Mouse (Mus musculus): ENCODE measurements at regions not wholly inside any gene's neighbourhood (a gene's known extent, or its start where the extent isn't known, plus 50 kb on each side); places are given as distances from the start of the nearest gene placed in this dataset.

DNA sequence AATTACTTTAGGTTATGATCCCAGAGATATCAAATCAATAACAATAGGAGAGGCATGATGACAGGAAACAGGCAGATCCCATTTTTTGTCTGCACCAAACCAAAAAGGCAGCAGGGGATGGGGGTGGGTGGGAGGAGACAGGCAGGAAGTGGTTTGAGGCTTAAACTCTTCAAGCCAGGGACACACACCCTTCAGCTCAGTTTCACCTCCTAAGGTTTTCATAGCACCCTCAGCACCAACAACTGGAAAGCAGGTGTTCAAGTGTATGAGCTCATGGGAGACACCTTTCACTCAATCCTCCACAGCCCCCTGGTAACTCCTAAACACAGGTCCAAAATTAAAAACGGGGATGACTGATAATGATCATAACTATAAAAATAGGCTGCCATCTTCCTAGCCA lies 155.5 kb upstream of the Prkcq start:
- in situ Hi-C loops (cut with MboI; ENCODE audit: low sequenced_read_pairs in 2 of 2, unreplicated experiment in 2 of 2): no loop called here
- Histone ChIP-seq H3K36me3 (ENCODE audit: control insufficient read depth, insufficient read depth, low read length, poor library complexity, severe bottlenecking) (no peaks in the 10 kb centered on the region), H3K4me3 (ENCODE audit: insufficient read depth in 1 of 2, low read depth in 1 of 2, low read length in 2 of 2, poor library complexity in 1 of 2, severe bottlenecking in 1 of 2) (no peak overlapping the region), H3K9me3 (ENCODE audit: control insufficient read depth, insufficient read depth, low read depth, low read length) (no peaks in the 10 kb centered on the region), H3K4me1 (ENCODE audit: control insufficient read depth in 2 of 2, insufficient read depth in 2 of 2, low read length in 2 of 2, poor library complexity in 1 of 2) (no peaks in the 10 kb centered on the region), H3K9ac (ENCODE audit: insufficient read depth, low read depth, low read length, poor library complexity, severe bottlenecking) (no peak overlapping the region), H3K27ac (ENCODE audit: insufficient read depth, low read depth, low read length, poor library complexity, severe bottlenecking) (no peak overlapping the region)
- TF ChIP-seq ZC3H11A (IDR thresholded peaks at IDR 0.05; ENCODE audit: borderline replicate concordance, low read depth, low read length) (no peak), MAFK (IDR thresholded peaks at IDR 0.05; ENCODE audit: insufficient read depth, low read depth, low read length) (no peak), CHD2 (IDR thresholded peaks at IDR 0.05; ENCODE audit: low read depth, low read length) (no peak), ZNF384 (IDR thresholded peaks at IDR 0.05; ENCODE audit: low read depth, low read length) (no peak), HCFC1 (IDR thresholded peaks at IDR 0.05; ENCODE audit: borderline replicate concordance, insufficient read depth, low read length) (no peak)
- DNase-seq (ENCODE audit: low read depth, low spot score): no peak

DNA sequence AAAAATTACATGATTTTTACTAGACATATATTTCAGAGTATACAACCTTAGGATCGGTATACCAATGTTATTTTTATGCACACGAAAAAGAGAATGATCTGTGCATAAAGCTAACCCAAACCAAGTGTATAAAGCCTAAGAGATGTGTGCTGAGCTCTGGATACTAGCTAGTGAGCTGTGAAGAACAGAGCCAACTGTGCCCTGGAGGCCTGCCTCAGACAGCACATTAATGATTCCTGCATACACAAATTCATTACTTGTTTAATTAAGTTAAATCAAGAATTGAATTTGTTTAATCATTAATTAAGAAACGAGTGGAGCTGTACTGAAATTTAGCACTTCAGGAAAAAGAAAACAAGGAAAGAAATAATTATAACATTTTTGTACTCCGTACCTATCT lies 139.0 kb upstream of the Prkcq start:
- no peaks in the 10 kb centered on the region for H3K36me3 ChIP-seq (ENCODE audit: control insufficient read depth, insufficient read depth, low read length, poor library complexity, severe bottlenecking)
- in situ Hi-C loops (cut with MboI; ENCODE audit: low sequenced_read_pairs in 2 of 2, unreplicated experiment in 2 of 2): no loop called here
- no peak overlapping the region for H3K4me3 ChIP-seq (ENCODE audit: insufficient read depth in 1 of 2, low read depth in 1 of 2, low read length in 2 of 2, poor library complexity in 1 of 2, severe bottlenecking in 1 of 2)
- no peak overlapping the region for H3K9ac ChIP-seq (ENCODE audit: insufficient read depth, low read depth, low read length, poor library complexity, severe bottlenecking)
- H3K27ac ChIP-seq (ENCODE audit: insufficient read depth, low read depth, low read length, poor library complexity, severe bottlenecking): no peak overlapping the region
- no peak for DNase-seq (ENCODE audit: low read depth, low spot score)
- no peaks in the 10 kb centered on the region for H3K9me3 ChIP-seq (ENCODE audit: control insufficient read depth, insufficient read depth, low read depth, low read length)
- no peaks in the 10 kb centered on the region for H3K4me1 ChIP-seq (ENCODE audit: control insufficient read depth in 2 of 2, insufficient read depth in 2 of 2, low read length in 2 of 2, poor library complexity in 1 of 2)
- TF ChIP-seq HCFC1 (IDR thresholded peaks at IDR 0.05; ENCODE audit: borderline replicate concordance, insufficient read depth, low read length) (no peak), ZNF384 (IDR thresholded peaks at IDR 0.05; ENCODE audit: low read depth, low read length) (no peak)

DNA sequence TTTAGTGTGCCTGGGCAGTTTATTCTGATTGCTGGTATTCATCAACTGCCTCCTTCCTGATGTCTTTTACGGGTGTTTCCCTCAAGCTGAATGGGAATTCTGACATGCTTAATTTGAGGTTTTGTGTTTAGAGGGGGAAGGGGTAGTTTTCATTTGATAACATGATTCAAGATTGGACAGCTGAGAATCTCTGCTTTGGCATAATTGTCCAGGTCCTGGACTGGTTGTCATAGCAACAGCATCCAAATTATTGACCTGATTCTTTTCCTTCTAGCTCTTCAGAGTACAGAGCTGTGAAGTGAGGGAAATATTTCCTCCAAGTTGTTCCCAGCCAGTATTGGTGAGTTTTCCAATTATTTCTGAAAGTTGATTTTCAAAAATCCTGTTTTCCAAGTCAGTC lies 137.7 kb upstream of the Prkcq start:
- Histone ChIP-seq H3K9me3 (ENCODE audit: control insufficient read depth, insufficient read depth, low read depth, low read length) (no peaks in the 10 kb centered on the region), H3K9ac (ENCODE audit: insufficient read depth, low read depth, low read length, poor library complexity, severe bottlenecking) (no peak overlapping the region), H3K4me1 (ENCODE audit: control insufficient read depth in 2 of 2, insufficient read depth in 2 of 2, low read length in 2 of 2, poor library complexity in 1 of 2) (peaks cover 0 to 2% of the 10 kb centered on the region in 2 experiments; a peak in 1 of 4 replicates), H3K36me3 (ENCODE audit: control insufficient read depth, insufficient read depth, low read length, poor library complexity, severe bottlenecking) (no peaks in the 10 kb centered on the region), H3K27ac (ENCODE audit: insufficient read depth, low read depth, low read length, poor library complexity, severe bottlenecking) (no peak overlapping the region), H3K4me3 (ENCODE audit: insufficient read depth in 1 of 2, low read depth in 1 of 2, low read length in 2 of 2, poor library complexity in 1 of 2, severe bottlenecking in 1 of 2) (no peak overlapping the region)
- DNase-seq (ENCODE audit: low read depth, low spot score): no peak
- in situ Hi-C loops (cut with MboI; ENCODE audit: low sequenced_read_pairs in 2 of 2, unreplicated experiment in 2 of 2): no loop called here
- TF ChIP-seq MAFK (IDR thresholded peaks at IDR 0.05; ENCODE audit: insufficient read depth, low read depth, low read length) (no peak), HCFC1 (IDR thresholded peaks at IDR 0.05; ENCODE audit: borderline replicate concordance, insufficient read depth, low read length) (no peak), ZNF384 (IDR thresholded peaks at IDR 0.05; ENCODE audit: low read depth, low read length) (no peak), ZC3H11A (IDR thresholded peaks at IDR 0.05; ENCODE audit: borderline replicate concordance, low read depth, low read length) (no peak), CHD2 (IDR thresholded peaks at IDR 0.05; ENCODE audit: low read depth, low read length) (no peak)

DNA sequence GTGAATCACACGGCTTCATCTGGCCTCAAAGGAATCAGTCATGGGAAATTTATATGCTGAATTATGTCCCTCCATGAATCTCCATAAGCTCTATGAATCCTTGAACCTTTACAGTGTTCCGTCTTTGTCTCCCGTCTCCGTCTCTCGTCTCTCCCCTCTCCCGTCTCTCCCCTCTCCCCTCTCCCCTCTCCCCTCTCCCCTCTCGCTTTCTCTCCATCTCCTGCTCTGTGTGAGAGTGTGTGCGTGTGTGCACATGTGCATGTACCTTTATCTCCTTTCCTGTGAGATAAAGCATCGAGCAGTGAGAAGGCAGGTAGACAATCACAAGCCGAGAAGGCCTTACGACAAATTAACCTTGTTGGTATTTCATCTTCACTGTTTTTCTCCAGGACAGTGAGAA lies 134.6 kb upstream of the Prkcq start:
- no peak overlapping the region for H3K27ac ChIP-seq (ENCODE audit: insufficient read depth, low read depth, low read length, poor library complexity, severe bottlenecking)
- peaks cover 0 to 2% of the 10 kb centered on the region in 2 experiments; a peak in 1 of 4 replicates for H3K4me1 ChIP-seq (ENCODE audit: control insufficient read depth in 2 of 2, insufficient read depth in 2 of 2, low read length in 2 of 2, poor library complexity in 1 of 2)
- in situ Hi-C loops (cut with MboI; ENCODE audit: low sequenced_read_pairs in 2 of 2, unreplicated experiment in 2 of 2): no loop called here
- no peak for TF ChIP-seq ZNF384 (IDR thresholded peaks at IDR 0.05; ENCODE audit: low read depth, low read length)
- no peak for TF ChIP-seq HCFC1 (IDR thresholded peaks at IDR 0.05; ENCODE audit: borderline replicate concordance, insufficient read depth, low read length)
- no peak for TF ChIP-seq CHD2 (IDR thresholded peaks at IDR 0.05; ENCODE audit: low read depth, low read length)
- TF ChIP-seq ZC3H11A (IDR thresholded peaks at IDR 0.05; ENCODE audit: borderline replicate concordance, low read depth, low read length): no peak
- TF ChIP-seq MAFK (IDR thresholded peaks at IDR 0.05; ENCODE audit: insufficient read depth, low read depth, low read length): no peak
- H3K36me3 ChIP-seq (ENCODE audit: control insufficient read depth, insufficient read depth, low read length, poor library complexity, severe bottlenecking): no peaks in the 10 kb centered on the region
- no peak overlapping the region for H3K9ac ChIP-seq (ENCODE audit: insufficient read depth, low read depth, low read length, poor library complexity, severe bottlenecking)
- no peak overlapping the region for H3K4me3 ChIP-seq (ENCODE audit: insufficient read depth in 1 of 2, low read depth in 1 of 2, low read length in 2 of 2, poor library complexity in 1 of 2, severe bottlenecking in 1 of 2)
- H3K9me3 ChIP-seq (ENCODE audit: control insufficient read depth, insufficient read depth, low read depth, low read length): no peaks in the 10 kb centered on the region
- DNase-seq (ENCODE audit: low read depth, low spot score): no peak

DNA sequence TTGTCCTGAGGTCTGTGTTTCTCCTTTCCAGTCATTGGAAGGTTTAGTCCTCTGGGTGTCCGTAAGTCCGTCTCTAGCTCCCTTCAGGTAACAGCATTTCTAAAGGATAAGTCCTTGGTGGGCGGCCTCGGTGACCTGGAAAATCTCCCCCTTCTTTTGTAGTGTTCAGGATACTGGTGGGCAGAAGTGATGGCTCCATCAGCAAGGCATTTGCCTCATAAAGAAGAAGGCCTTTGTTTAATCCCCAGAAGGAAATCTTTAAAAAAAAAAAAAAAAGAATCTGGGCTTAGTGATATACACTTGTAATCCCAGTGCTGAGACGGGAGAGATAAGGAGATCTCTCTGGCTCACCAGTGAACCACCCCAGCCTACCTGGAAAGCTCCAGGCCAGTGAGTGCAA lies 133.5 kb upstream of the Prkcq start:
- no peak overlapping the region for H3K9ac ChIP-seq (ENCODE audit: insufficient read depth, low read depth, low read length, poor library complexity, severe bottlenecking)
- in situ Hi-C loops (cut with MboI; ENCODE audit: low sequenced_read_pairs in 2 of 2, unreplicated experiment in 2 of 2): no loop called here
- H3K4me3 ChIP-seq (ENCODE audit: insufficient read depth in 1 of 2, low read depth in 1 of 2, low read length in 2 of 2, poor library complexity in 1 of 2, severe bottlenecking in 1 of 2): no peak overlapping the region
- DNase-seq (ENCODE audit: low read depth, low spot score): no peak
- no peaks in the 10 kb centered on the region for H3K36me3 ChIP-seq (ENCODE audit: control insufficient read depth, insufficient read depth, low read length, poor library complexity, severe bottlenecking)
- no peaks in the 10 kb centered on the region for H3K9me3 ChIP-seq (ENCODE audit: control insufficient read depth, insufficient read depth, low read depth, low read length)
- no peak overlapping the region for H3K27ac ChIP-seq (ENCODE audit: insufficient read depth, low read depth, low read length, poor library complexity, severe bottlenecking)
- TF ChIP-seq HCFC1 (IDR thresholded peaks at IDR 0.05; ENCODE audit: borderline replicate concordance, insufficient read depth, low read length) (no peak), ZNF384 (IDR thresholded peaks at IDR 0.05; ENCODE audit: low read depth, low read length) (peak; percentile 79), MAFK (IDR thresholded peaks at IDR 0.05; ENCODE audit: insufficient read depth, low read depth, low read length) (no peak)
- H3K4me1 ChIP-seq (ENCODE audit: control insufficient read depth in 2 of 2, insufficient read depth in 2 of 2, low read length in 2 of 2, poor library complexity in 1 of 2): peaks cover 0 to 2% of the 10 kb centered on the region in 2 experiments; a peak in 1 of 4 replicates
